Mouse (Mus musculus) ovary, postnatal 36 days (tissue): ENCODE measurements around the gene Cog1.

Source experiments
- DNase-seq: peaks from one replicate; pipeline ENCODE4 v3.0.0; 2022; ENCODE audit warnings: low spot score, mixed read lengths

The Cog1 gene

DNA sequence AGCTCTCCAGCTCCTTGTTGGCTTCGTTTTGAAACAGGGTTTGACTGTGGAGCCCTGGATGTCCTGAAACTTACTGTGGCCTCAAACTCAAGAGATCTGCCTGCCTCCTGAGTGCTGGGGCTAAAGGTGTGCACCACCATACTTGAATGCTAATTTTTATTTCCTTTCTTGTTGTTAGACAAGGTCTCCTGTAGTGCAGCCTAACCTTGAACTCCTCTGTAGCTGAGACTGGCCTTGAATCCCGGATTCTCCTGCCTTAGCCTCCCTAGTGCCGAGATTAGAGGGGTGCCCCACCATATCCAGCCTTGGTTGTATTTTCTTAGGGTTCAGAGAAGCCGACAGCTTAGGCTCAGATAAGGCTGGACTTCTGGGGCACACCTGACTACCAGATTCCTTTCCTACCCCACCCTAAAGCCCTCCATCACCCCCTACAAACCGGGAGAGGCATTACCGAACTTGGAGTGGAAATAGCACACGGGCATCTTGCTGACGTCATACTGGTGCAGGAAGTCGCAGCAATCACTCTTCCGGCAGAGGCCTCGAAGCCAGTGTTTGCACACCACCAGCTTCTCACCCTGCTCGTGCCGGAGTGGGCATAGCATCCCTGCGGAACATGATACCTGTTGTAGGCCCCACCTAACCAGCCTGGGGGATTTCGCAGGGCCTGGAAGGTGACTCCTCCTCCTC lies 57.1 kb downstream of the Cog1 start:
- DNase-seq = no peak

GRCm38 (mm10) chr11:113708629-113709213 lies 59.8 kb downstream of the Cog1 start:
- DNase-seq = no peak

DNA sequence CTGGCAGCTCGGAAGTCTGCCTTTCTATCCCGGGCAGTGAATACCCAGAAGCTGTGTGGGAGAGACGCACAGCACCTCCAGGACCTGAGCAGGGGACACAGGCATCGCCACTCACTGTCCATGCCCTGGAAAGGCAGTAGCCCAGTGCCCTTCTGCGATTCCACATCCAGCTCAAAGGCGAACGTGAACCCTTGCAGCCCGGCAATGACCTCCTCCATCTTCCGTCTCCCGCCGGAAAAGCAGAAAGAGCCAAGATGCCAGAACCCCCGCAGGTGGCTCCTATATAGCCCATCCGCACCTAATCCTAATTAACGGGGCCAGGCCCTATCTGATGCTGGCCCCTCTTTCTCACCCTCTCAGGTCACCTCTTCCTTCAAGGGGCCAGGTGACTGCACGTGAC lies 60.3 kb downstream of the Cog1 start:
- DNase-seq = no peak

DNA sequence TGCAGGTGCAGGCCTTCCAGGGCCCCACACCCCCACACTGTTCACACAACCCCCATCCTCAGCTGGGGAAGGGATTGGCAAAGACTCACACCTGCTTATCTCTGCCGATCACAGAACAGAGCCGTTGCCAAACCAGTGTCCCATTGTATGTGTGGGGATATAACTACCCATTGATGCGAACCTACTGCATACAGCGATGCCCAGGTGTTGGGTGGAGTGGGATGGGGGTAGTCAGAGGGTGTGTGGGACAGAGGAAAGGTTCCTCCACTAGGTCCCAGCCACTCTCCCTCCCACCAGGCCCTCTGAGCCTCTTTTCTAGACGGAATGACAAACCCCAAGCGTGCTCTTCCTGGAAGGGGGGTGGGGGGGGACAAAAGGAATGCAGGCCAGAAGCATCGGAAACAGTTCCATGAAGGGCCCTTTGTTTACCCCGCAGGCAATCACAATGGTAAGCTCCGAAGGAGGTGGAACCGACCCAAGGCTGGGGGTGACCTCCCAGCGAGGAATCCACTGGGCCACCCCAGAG lies 60.8 kb downstream of the Cog1 start, which contains the start of gene Cpsf4l:
TSS of gene Cpsf4l (minus strand) at position 287 of the 526 bp plus-strand sequence.
- DNase-seq = no peak

DNA sequence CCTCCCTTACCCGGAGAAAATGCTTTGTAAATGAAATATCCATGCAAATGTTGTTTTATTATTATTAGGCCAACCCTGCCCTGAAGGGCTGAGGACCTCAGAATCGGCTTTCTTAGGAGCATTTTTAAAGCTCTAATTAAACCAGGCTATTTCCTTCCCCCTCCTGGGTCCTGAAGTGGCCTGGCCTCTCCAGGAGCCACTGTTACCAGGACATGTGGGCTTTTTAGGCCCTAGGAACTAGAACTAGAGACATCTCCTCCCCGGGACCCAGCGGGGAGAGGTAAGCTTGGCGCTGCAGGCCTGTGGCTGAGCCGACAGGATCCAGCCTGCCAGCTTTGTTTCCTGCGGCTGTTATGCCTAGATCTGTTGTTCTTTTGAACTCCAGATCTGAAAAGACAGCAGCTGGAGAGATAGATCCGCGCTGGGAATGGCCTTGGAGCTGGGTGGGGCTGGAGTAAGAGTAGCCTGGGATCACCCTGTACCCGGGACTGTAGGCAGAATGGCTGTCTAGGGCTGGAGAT lies 61.3 kb downstream of the Cog1 start:
- DNase-seq = peak; percentile 40

- DNase-seq = no peak
These were observed 62.1 kb downstream of the Cog1 start for GRCm38 (mm10) chr11:113711061-113711460.

DNA sequence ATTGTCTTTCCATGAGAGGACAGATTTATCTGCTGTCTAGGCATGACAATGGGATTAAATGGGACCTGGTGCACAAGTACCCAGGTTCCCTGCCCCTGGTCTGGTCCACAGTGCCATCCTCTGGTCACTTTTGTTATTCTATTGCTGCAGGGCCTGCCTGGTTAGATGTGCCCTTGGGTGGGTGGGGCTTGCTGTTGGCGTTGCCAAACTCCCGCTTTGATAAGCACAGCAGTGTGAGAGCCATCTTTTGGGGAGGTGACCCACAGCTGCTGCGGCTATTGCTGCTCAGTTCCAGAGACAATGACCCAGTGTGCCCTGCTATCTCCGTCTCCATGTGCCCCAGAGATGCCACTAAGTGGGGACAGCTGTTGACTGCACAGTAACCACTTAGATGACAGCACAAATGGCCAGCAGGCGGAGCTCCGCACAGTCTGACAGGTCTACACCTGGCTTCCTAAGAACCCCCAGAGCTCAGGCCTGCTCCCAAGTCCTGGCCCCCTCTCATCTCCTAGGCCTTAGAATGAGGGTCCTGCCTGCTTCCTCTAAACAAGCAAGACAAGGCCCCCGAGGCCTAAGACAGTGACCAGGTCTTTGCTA lies 66.2 kb downstream of the Cog1 start:
- DNase-seq = peak; percentile 51

DNA sequence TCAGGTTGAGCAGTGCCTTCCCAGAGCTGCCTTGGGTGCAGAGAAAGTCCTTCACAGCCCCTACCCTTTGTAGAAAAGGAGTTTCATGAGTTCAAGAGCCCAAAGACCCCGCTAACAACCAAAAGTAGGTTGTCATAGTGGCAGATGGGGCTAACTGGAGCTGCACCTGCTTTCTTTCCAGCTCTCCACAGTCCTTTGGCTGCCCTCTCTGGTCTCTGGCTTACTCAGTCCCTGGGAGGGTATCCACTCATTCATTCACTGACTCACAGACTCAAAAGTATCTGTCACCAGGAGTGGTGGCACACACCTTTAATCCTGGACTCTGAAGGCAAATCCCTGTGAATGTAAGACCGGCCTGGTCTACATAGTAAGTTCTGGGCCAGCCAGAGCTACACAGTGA lies 67.2 kb downstream of the Cog1 start:
- DNase-seq = no peak
